Mouse (Mus musculus) midbrain, embryonic 13.5 days (tissue): Measurements from ENCODE around the gene Ift27. TPM values are rescaled to one million over a fixed set of nuclear protein-coding genes. Genes with fewer than 3 reads are reported as not detected.

Experiments
- ATAC-seq: fragments of 200-750 bp; cut with Nextera tagmentation; 2 replicates; pipeline ENCODE4 v1.8.0; 2017; ENCODE audit warnings: mild to moderate bottlenecking, moderate TSS enrichment, moderate library complexity
- H3K27ac ChIP-seq: fragments of 300-500 bp; sonication (generic); 2 replicates; pipeline ENCODE4 v1.5.1; 2015; ENCODE audit warnings: inconsistent platforms, mild to moderate bottlenecking, moderate library complexity
- H3K27me3 ChIP-seq: fragments of 300-500 bp; sonication (generic); 2 replicates; pipeline ENCODE4 v1.6.1; 2015; ENCODE audit warnings: mild to moderate bottlenecking, inconsistent platforms
- H3K36me3 ChIP-seq: fragments of 300-500 bp; sonication (generic); 2 replicates; pipeline ENCODE4 v1.6.1; 2015; ENCODE audit warnings: mild to moderate bottlenecking, inconsistent platforms
- H3K4me1 ChIP-seq: fragments of 300-500 bp; sonication (generic); replicated peaks from 2 replicates; pipeline ENCODE4 v1.6.1; 2015; ENCODE audit warnings: inconsistent platforms
- H3K4me2 ChIP-seq: fragments of 300-500 bp; sonication (generic); replicated peaks from 2 replicates; pipeline ENCODE4 v1.6.1; 2015; ENCODE audit warnings: moderate library complexity, mild to moderate bottlenecking, inconsistent platforms
- H3K4me3 ChIP-seq: fragments of 300-500 bp; sonication (generic); replicated peaks from 2 replicates; pipeline ENCODE4 v1.5.1; 2015; ENCODE audit warnings: mild to moderate bottlenecking, inconsistent platforms
- H3K9ac ChIP-seq: fragments of 300-500 bp; sonication (generic); replicated peaks from 2 replicates; pipeline ENCODE4 v1.6.1; 2015; ENCODE audit warnings: mild to moderate bottlenecking, inconsistent platforms
- H3K9me3 ChIP-seq: fragments of 300-500 bp; sonication (generic); 2 replicates; pipeline ENCODE4 v1.6.1; 2016; ENCODE audit warnings: mild to moderate bottlenecking, inconsistent platforms
- WGBS: fragments of 180-500 bp; shearing (Covaris S2); methylation state at CpG from one replicate; pipeline ENCODE4 v1.1.7; 2015; 5-methylcytosine and 5-hydroxymethylcytosine counted together
- polyA plus RNA-seq: library from polyadenylated mRNA; unstranded; fragments of >200 nt; fragmentation: Nextera tagmentation; extraction: Ambion mirVana; gene quantifications from 2 replicates; pipeline ENCODE4 v1.2.1, GENCODE M21; 2015

The Ift27 gene
- polyA plus RNA-seq, 1 experiment from 2014 or later, result 121 TPM

- 34% methylated on average over 6 of the region's 6 CpGs for WGBS
- Histone ChIP-seq H3K36me3 (no peaks in the 10 kb centered on the region), H3K9ac (no peak overlapping the region), H3K27ac (no peak overlapping the region), H3K4me2 (no peak overlapping the region), H3K4me1 (peaks cover 12% of the 10 kb centered on the region), H3K27me3 (peaks cover 3% of the 10 kb centered on the region; the same call in 1 of the 2 replicates), H3K9me3 (no peaks in the 10 kb centered on the region), H3K4me3 (no peak overlapping the region)
- ATAC-seq, result no peak
Observed at GRCm38 (mm10) chr15:78134606-78135005, 39.3 kb downstream of the Ift27 start.

DNA sequence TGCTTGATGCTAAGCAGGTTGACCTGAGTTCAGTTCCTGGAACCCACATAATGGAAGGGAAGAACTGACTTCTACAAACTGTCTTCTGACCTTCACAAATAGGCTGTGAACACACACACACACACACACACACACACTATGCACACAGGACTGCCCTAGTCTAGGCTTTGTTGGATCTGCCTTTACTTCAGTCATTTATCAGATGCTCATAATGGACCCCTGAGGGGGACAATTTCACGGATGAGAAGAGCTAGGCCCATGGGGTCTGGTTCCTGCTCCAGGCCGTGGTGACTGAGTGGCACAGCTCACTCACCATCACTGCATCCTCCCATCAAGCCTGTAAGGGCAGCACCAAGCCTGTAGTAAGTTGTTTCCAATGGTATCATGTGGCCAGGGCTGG lies 40.5 kb downstream of the Ift27 start:
- no peak for ATAC-seq
- peaks cover 12% of the 10 kb centered on the region for H3K4me1 ChIP-seq
- H3K9me3 ChIP-seq, result no peaks in the 10 kb centered on the region
- peaks cover 5% of the 10 kb centered on the region for H3K27me3 ChIP-seq
- H3K9ac ChIP-seq, result no peak overlapping the region
- no peak overlapping the region for H3K4me3 ChIP-seq
- no peak overlapping the region for H3K4me2 ChIP-seq
- H3K27ac ChIP-seq, result no peak overlapping the region
- WGBS, result 23% methylated on average over 2 of the region's 2 CpGs
- no peaks in the 10 kb centered on the region for H3K36me3 ChIP-seq

DNA sequence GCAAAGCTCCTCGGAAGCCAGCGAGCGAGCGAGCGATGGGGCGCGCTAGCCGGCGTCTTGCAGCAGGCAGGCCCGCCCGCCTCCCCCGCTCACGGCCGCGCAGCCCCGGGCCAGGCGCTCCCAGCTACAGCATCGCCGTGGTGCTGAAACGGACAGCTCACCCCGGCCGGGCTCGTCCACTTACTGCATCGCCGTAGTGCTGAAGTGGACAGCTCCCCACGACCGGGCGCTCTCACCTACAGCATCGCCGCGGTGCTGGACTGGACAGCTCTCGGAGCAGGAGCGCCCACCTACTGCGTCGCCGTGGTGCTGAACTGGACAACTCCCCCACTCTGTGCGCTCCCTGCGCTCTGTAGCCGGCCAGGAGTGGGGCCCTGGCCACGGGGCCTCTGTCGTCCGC lies 54.2 kb downstream of the Ift27 start, which contains the start of gene Cacng2:
Gene Cacng2 (minus strand): TSS at position 325 of the 400 bp plus-strand sequence.
- peaks cover 5% of the 10 kb centered on the region for H3K27me3 ChIP-seq
- no peaks in the 10 kb centered on the region for H3K36me3 ChIP-seq
- H3K27ac ChIP-seq, result peak within 1 kb of the TSS; percentile 86
- H3K4me3 ChIP-seq, result peak within 1 kb of the TSS; percentile 63
- peak; percentile 89 for ATAC-seq
- H3K4me2 ChIP-seq, result peak within 1 kb of the TSS; percentile 66
- no peaks in the 10 kb centered on the region for H3K9me3 ChIP-seq
- peaks cover 43% of the 10 kb centered on the region for H3K4me1 ChIP-seq
- peak within 1 kb of the TSS; percentile 82 for H3K9ac ChIP-seq
- 0% methylated on average over 40 of the region's 42 CpGs for WGBS

DNA sequence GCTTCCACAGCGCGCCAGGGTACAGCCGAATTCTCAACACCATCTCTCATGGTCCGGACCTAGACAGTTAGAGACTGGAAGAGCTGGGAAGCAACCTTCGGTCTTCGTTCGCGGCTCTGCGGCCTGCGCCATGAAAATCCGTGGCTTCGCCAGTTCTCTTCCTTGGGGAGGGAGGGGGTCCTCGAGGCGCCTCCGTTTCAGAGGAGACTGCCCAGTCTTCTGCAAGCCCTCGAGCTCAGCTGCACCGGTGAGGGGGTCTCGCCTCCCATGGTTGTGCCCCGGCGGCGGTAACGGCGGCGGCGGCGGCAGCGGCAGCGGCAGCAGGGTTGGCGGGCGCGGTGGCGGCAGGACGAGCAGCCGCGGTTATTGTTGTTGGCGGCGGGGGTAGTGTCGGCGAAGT lies 54.7 kb downstream of the Ift27 start:
- no peaks in the 10 kb centered on the region for H3K36me3 ChIP-seq
- H3K4me1 ChIP-seq, result peaks cover 43% of the 10 kb centered on the region
- peak overlapping the region; percentile 86 for H3K27ac ChIP-seq
- ATAC-seq, result peak; percentile 38
- no peaks in the 10 kb centered on the region for H3K9me3 ChIP-seq
- peak overlapping the region; percentile 63 for H3K4me3 ChIP-seq
- H3K27me3 ChIP-seq, result peaks cover 5% of the 10 kb centered on the region
- H3K4me2 ChIP-seq, result peak overlapping the region; percentile 66
- WGBS, result 4% methylated on average over 26 of the region's 39 CpGs
- peak overlapping the region; percentile 82 for H3K9ac ChIP-seq

DNA sequence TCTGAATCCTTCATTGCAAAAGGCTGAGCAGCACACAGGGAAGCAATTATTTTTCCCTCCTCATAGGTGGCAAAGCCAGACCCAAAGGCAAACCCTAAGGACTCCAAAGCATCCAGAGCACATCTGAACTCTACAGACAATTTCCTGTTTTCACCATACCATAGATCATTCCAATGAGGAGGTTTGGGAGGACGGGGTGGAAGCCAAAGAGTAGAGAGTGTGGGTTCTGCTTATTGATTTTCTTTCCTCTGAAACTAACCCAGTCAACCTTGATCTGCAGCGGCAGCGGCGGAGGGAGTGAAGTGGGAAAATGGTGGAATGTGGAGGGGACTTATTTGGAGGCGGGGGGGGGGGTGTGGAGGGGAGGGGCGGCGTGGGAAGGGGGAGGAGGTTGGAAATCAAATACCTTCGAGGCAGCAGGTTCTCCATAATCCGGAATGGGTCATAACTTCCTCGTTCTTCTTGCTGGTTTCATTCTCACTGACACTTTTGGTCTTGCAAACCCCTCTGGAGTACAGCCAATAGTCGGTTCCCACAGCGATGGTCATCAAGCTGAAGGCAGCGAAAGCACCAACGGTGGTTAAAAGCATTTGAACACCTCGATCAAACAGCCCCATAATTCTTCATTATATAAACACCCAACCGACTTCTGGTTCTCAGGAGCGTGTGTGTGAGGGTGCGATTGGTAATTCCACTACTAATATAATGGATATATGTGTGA lies 55.5 kb downstream of the Ift27 start:
- Histone ChIP-seq H3K27ac (0 out of 2 replicates have a peak overlapping the region, but pooled peaks have one; percentile 65), H3K9me3 (no peaks in the 10 kb centered on the region), H3K4me3 (peak overlapping the region; percentile 63), H3K4me2 (peak overlapping the region; percentile 66), H3K9ac (peak overlapping the region; percentile 82), H3K36me3 (no peaks in the 10 kb centered on the region), H3K27me3 (peaks cover 5% of the 10 kb centered on the region), H3K4me1 (peaks cover 43% of the 10 kb centered on the region)
- WGBS, result 59% methylated on average over 17 of the region's 18 CpGs
- ATAC-seq, result no peak

- no peak for ATAC-seq
- Histone ChIP-seq H3K36me3 (no peaks in the 10 kb centered on the region), H3K4me1 (peaks cover 43% of the 10 kb centered on the region), H3K9me3 (no peaks in the 10 kb centered on the region), H3K27me3 (peaks cover 5% of the 10 kb centered on the region), H3K9ac (peak overlapping the region; percentile 82), H3K4me2 (peak overlapping the region; percentile 66), H3K27ac (peak overlapping the region; percentile 65), H3K4me3 (peak overlapping the region; percentile 63)
- 85% methylated on average over 16 of the region's 16 CpGs for WGBS
Observed at GRCm38 (mm10) chr15:78117731-78118130, 56.2 kb downstream of the Ift27 start.

- H3K9me3 ChIP-seq, result no peaks in the 10 kb centered on the region
- H3K27ac ChIP-seq, result peak overlapping the region; percentile 65
- H3K27me3 ChIP-seq, result peaks cover 5% of the 10 kb centered on the region; the same call in 1 of the 2 replicates
- peak overlapping the region; percentile 63 for H3K4me3 ChIP-seq
- H3K9ac ChIP-seq, result peak overlapping the region; percentile 82; the same call in 1 of the 2 replicates
- no peaks in the 10 kb centered on the region for H3K36me3 ChIP-seq
- 39% methylated on average over 10 of the region's 10 CpGs for WGBS
- no peak for ATAC-seq
- H3K4me1 ChIP-seq, result peaks cover 43% of the 10 kb centered on the region
- H3K4me2 ChIP-seq, result peak overlapping the region; percentile 66
Observed at GRCm38 (mm10) chr15:78116936-78117335, 57.0 kb downstream of the Ift27 start.

- H3K4me1 ChIP-seq, result peaks cover 43% of the 10 kb centered on the region
- no peaks in the 10 kb centered on the region for H3K36me3 ChIP-seq
- ATAC-seq, result no peak
- WGBS, result 64% methylated on average over 10 of the region's 10 CpGs
- H3K9ac ChIP-seq, result peak overlapping the region; percentile 82
- H3K4me2 ChIP-seq, result peak overlapping the region; percentile 66
- peaks cover 1% of the 10 kb centered on the region; the same call in 1 of the 2 replicates for H3K27me3 ChIP-seq
- H3K4me3 ChIP-seq, result peak overlapping the region; percentile 63
- H3K27ac ChIP-seq, result 0 out of 2 replicates have a peak overlapping the region, but pooled peaks have one; percentile 40
- H3K9me3 ChIP-seq, result no peaks in the 10 kb centered on the region
Observed at GRCm38 (mm10) chr15:78116244-78116643, 57.7 kb downstream of the Ift27 start.

Other genes starting within 250 kb of the Ift27 start
- 227 and 234 TPM in 2 replicates for gene Txn2, start 245.1 kb downstream of the Ift27 start, polyA plus RNA-seq
- gene Foxred2, start 217.4 kb downstream of the Ift27 start, polyA plus RNA-seq, result 6.9 and 8.1 TPM in 2 replicates
- 204 and 210 TPM in 2 replicates for gene Eif3d, start 203.3 kb downstream of the Ift27 start, polyA plus RNA-seq
- 8.0 and 9.0 TPM in 2 replicates for gene Cacng2, start 54.1 kb downstream of the Ift27 start, polyA plus RNA-seq
- 1.4 and 3.1 TPM in 2 replicates for gene Pvalb, start 32.3 kb upstream of the Ift27 start, polyA plus RNA-seq
- gene Ncf4, start 70.7 kb upstream of the Ift27 start, polyA plus RNA-seq, result 1.0 and 1.4 TPM in 2 replicates
- gene Csf2rb2, start 131.6 kb upstream of the Ift27 start, polyA plus RNA-seq, result 0.09 and 0.34 TPM in 2 replicates
- gene Csf2rb, start 151.6 kb upstream of the Ift27 start, polyA plus RNA-seq, result 0.61 and 1.0 TPM in 2 replicates
- not detected in 2 replicates for gene Tex33, start 221.8 kb upstream of the Ift27 start, polyA plus RNA-seq
- 6.5 and 8.8 TPM in 2 replicates for gene Tst, start 231.8 kb upstream of the Ift27 start, polyA plus RNA-seq
- gene Mpst, start 232.3 kb upstream of the Ift27 start, polyA plus RNA-seq, result 1.3 and 2.8 TPM in 2 replicates